Mouse (Mus musculus): Measurements from ENCODE around the gene Pgam5.
A peak's percentile ranks its signal among the peaks of the same experiment; 100 is the strongest.

Gene Pgam5

GRCm38 (mm10) chr5:110230780-110231461 lies 38.8 kb downstream of the Pgam5 start, which contains the start of gene Ankle2:
Gene Ankle2 (plus strand): TSS chr5:110231004.
- peak; percentile 83 to 86 for DNase-seq (ENCODE audit: low spot score in 2 of 2)

DNA sequence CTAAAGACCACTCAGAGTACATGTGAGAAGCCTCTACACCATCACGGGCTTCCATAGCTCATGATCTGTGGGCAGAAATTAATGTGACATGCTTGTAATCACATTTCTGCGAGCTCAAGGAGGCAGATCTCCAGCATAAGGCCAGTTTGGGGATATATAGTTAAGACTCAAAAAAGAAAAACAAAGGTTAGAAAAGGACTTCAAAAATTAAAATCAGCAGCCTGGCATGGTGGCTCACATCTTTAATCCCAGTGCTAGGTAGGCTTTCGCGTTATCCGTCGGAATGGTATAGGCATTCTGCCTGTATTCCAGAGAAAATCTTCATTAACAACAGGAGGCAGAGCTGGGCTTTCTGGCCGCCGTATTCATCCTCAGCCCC lies 39.3 kb downstream of the Pgam5 start:
- DNase-seq (ENCODE audit: low spot score in 2 of 2), result no peak

- DNase-seq (ENCODE audit: low spot score in 2 of 2), result no peak
Measured at GRCm38 (mm10) chr5:110227336-110227883, 42.3 kb downstream of the Pgam5 start.

DNA sequence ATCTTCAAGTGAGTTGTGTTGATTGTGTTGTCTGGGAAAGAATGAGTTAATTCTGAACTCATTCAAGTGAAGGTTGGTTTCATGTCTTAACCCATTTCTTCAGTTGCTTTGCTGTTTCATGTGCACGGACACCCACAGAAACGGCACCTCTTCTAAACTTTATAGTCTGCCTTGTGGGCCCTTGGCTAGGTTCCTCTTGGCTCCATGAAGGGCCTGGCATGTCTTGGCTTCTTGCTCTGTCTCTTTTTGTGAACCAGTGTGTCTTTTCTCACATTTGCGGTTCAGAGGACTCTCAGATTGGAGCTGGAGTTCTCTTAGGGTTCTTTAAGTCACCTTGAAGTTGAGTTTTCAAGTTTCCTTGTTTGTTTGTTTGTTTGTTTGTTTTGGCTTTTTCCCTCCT lies 44.7 kb downstream of the Pgam5 start:
- no peak for DNase-seq (ENCODE audit: low spot score in 2 of 2)

DNA sequence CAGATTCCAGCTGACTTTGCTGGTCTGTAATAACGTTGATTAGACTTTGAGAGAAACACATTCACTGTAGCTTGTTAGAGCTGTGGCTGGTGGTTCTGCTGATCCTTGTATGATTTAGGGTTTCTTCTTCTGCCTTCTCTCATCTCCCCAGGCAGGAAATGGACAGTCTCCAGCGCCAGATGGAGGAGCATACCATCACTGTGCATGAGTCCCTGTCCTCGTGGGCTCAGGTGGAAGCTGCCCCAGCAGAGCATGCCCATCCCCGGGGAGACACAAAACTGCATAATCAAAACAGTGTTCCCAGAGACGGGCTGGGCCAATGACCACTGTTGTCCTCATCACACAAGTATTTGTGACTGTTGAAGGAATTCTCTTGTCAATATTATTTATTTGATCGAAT lies 47.0 kb downstream of the Pgam5 start:
- DNase-seq (ENCODE audit: low spot score in 2 of 2), result no peak

DNA sequence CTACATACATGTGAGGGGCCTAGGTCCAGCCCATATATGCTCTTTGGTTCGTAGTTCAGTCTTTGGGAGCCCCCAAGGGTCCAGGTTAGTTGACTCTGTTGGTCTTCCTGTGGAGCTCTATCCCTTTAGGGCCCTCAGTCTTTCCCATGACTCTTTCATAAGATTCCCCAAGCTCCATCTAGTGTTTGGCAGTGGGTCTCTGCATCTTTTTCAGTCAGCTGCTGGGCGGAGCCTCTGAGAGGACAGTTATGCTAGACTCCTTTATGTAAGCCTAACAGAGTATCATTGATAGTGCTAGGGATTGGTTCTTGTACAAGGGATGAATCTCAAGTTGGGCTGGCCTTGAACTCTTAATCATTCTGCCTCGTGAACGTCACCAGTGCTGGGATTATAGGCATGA lies 49.4 kb downstream of the Pgam5 start:
- DNase-seq (ENCODE audit: low spot score in 2 of 2), result no peak

GRCm38 (mm10) chr5:110216780-110217179 lies 52.9 kb downstream of the Pgam5 start:
- no peak for DNase-seq (ENCODE audit: low spot score in 2 of 2)

- no peak for DNase-seq (ENCODE audit: low spot score in 2 of 2)
Measured at GRCm38 (mm10) chr5:110211312-110211711, 58.4 kb downstream of the Pgam5 start.
